Mouse (Mus musculus) mature B cell (primary cell): Measurements from ENCODE around the gene Hspb8.
"Not testable (repeated sequence)": the region's sequence is repeated elsewhere in the genome, so short reads cannot be mapped to it uniquely, and the experiment has no call there.

ENCODE experiments used
- in situ Hi-C: fragments of 300-500 bp; cut with MboI; formaldehyde crosslinking; loops from 2 replicates; pipeline ENCODE4 v1.14.3; 2019

Gene Hspb8

DNA sequence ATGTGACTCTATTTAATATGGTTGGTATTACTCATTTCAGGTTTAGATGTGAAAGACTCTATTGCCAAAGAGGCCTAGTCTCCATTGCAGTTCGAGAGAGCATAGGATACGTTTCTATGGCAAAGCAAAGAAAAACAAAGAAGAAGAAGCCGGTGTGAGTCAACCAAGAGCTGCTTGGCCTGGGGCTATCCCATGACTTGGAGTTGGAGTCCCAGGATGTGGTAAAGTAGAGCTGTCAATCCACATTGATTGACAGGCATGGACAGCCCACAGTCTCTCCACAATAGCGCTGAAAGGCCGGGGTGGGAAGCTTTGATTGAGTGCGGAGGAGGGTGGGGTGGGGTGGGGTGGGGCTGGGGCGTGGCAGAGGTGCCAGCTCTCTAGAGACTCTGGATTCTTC lies 10.2 kb upstream of the Hspb8 start:
- in situ Hi-C loops = no loop called here

DNA sequence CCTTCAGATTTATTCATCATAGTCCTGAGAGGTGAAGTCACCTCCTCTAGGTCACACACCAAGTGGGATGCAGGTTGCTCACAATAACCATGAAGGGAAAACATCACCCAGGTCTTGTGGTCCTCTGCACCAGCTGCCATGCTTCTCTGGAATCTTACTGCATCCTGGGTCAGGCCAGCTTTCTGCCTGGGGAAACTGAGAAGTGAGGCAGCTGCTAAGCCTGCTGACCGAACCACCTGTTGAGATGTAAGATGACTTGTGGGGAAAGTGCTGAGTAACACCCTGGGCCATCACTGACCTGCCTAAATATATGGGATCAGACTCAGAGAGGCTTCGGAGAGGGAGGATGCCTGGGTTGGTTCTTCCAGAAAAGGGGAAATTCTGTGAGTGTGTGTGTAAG lies 4.0 kb upstream of the Hspb8 start:
- in situ Hi-C loops = no loop called here

DNA sequence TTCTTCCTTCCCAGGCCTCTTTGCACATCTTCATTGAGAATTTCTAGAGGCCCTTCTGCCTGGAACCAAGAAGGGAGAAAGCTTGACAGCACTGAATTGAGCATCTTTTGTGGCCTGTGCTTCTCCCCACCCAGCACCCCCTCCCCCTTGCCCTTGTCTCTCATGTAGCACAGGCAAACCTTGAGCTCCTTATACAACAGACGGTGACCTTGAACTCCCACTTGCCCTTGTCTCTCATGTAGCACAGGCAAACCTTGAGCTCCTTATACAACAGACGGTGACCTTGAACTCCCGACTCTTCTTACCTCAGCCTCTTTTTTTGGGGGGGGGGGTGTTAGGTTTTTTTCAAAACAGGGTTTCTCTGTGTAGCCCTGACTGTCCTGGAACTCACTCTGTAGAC lies 3.0 kb upstream of the Hspb8 start:
- in situ Hi-C loops = not testable (repeated sequence)

DNA sequence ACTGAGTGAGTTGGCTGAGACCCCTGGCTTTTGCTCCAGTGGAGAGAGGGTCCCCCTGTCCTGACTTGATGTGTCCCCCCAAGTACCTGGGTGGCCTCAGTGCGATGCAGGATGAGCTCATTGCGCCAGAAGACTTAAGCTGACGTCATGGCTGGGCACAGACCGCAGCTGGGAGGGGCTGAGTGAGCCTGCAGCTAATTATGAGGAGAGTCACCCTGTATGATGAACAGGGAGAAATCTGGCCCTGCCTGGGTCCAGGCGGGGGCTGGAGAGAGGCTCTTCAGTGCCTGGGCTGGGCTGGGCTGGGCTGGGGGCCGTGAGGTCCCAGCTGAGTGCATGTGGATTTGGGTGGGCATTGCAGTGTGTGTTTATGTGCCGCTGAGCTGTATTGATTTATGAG lies 2.6 kb upstream of the Hspb8 start:
- in situ Hi-C loops = no loop called here

DNA sequence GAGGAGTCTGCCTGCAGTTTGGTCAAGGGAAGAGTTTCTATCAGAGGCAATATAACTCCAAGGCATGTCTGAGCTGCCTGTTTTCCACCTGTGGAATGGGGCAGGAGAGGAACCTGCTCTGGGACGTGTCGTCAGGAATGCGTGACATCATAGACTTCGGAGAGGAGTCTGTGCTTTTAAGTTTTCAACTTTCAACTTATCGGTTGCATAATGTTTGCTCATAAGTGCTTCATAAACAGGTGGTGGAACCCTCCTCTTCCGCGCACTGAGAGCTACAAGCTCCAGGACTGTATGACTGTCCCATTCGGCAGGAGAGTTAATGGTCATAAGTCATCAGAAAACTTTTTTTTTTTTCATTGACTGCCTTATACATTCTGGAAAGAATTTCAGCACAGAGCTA lies 1.1 kb upstream of the Hspb8 start:
- in situ Hi-C loops = no loop called here

DNA sequence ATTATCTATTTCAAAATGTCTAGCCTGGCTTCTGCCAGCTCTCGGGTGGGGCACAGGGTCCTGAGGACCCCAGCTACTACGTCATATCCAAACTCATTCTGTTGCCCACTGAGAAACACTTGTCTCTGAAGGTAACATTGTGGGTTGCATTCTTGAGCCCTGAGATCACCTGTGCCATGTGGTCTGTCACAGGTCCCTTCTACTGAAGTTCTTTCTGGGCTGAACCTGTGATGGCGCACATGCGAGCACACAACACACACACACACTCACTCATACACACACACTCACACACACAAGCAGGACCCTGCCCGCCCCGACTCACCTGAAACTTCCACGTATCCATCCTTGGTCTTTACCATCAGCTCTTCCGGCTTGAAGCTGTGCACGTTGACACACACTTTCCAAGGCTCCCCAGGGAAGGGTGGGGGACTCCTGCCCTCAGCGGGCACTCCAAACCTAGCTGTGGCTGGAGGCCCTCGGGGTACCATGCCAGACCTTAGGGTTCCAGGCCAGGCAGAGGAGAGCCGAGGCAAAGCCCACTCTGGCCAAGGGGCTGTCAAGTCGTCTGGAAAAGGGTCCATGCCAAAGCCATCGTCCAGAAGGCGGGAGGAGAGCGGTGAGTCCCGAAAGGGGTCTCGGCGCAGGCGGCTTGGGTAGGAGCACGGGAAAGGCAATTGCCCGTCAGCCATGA lies 728 bp downstream of the Hspb8 start:
- in situ Hi-C loops = no loop called here

DNA sequence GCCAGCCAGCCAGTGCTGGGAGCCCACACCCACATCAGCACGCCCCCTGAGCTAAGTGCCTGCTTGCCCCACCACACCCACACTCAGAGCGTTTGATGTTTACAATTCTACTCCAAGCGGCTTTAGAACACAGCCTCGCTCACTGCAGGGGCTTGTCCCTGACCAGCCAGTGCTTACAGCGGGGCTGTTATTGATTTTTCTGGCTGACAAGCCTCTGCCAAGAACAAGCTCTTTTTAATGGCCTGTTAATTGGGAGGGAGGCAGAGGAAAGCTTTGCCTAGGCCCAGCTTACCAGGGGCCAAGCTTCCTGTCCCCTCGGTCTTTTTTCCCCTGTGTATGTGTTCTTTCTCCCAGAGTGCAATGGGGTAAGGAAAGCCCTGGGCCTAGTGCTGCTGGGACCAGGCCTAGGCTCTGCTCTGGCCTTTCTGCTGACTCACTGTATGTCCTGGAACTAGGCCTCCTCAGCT lies 1.9 kb downstream of the Hspb8 start:
- in situ Hi-C loops = no loop called here

DNA sequence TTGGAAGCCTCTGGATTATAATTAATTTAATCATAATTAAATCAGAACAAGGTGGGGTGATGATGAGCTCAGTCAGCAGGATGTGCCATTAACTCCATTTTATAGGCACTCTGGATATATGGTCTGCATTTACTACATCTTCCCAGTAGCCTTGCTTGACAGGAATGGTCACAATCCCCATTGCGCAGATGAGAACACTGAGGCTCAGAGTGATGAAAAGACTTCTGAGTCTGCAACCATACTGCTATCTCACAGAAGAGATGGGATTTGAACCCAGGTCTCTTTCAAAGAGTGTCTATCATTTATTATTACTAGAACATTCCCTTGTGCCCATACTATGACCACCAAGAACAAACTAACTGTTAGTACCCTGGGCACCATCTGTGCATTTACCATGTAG lies 2.5 kb downstream of the Hspb8 start:
- in situ Hi-C loops = no loop called here

DNA sequence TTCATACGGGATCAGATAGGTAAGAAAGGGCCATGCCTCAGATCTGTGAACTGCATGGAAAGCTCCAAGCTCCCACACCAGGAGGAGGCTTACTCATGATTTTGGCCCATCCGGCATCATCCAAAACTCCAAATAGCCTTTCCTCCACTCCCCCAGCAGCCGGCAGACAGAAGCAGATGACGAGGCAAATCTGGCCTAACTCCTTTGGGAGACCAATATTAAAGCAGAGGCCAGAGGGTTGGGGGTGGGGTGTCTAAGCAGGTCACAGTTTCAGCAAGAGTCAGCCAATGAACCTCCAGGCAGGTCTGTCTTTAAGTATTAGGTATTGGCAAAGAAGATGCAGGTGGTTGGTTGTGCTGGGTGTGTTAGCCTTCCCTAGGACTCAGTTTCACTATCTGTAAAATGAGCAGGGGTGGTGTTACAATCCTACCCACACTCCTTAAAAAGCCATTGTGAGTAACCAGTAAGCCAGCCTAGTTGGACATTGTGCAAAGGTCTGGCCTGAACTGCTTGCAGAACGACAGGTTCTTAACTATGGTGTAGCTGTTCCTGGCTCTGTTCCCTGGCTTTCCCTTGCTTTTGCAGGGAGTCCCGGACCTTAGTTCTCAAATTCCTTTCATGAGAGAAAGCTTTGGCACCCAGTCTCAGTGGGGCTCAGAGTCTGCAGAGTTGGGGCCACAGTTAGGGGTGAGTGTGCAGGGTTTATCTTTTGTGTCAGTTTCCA lies 3.2 kb downstream of the Hspb8 start:
- in situ Hi-C loops = no loop called here

DNA sequence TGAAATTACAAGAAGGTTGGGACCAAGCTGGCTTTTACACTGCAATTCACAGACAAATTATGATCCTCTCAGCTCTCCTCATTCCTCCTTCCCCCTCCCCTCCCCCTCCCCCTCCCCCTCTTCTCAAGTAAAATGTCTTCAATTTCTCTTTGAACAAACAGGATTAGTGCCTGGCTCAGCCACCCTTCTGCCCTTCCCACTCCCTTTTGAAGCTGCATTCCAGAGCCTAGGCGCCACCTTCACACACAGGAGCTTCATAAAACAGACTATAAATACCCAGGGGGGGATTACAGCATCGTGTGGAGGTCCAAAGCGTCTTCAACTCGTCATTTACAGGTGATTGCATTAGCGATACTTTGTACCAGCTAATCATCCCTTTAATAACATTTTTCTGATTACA lies 6.5 kb downstream of the Hspb8 start:
- in situ Hi-C loops = no loop called here

DNA sequence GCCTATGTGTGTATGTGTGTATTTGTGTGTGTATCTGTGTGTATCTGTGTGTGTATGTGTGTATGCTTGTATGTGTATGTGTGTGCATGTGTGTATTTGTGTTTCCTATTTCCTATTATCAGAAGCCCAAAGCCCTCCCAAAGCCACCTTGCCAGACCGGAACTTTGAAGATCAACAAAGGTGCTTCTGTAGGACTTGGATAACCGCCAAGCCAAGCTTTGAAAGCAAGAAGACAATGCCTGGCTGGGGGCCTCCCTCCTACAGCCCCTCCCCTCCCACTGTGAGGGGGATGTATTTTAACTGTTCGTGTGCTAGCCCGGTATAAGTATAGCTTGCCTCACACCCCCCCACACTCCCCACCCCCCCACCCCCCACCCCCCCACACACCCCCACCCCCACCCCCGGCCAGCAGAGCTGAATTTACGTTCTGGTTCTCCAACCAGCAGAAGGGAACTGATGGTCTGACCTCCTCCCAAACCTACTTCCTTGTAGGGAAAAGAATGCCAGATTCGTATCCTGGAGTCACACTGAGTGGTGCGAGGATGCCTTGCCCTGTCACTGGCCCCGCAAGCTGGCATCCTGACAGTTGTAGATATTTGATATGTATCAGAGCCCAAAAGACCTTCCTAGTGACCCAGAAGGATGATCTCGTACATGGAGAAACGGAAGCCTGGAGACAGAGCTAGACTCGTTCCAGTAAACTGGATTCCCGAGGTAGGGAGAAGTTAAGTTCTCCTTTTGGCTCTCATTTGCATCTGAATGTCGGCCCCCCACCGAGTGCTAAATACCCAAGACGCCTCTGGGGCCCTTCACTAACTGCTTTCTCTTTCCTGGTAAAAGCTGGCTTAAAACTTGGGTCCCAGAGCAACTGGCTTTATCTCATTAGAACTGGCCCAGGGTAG lies 12.7 kb downstream of the Hspb8 start:
- in situ Hi-C loops = no loop called here

DNA sequence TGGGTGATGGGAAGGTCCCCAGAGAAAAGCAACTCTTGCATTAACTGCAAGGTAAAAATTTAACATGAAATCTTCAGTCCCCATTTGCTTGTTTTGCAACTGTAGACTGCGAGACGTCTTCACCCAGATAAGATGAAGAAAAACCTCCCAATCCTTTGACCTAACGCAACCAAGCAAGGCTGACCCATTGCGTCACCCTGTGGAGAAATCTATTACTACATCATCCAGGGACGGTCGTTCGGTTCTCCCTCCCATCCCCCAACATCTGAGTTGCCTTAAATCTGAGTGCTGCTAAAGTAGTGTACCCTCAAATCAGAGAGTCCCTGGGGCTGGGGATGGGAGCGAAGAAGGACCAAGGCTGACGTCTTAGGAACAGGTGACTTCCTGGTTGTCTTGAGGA lies 13.7 kb downstream of the Hspb8 start:
- in situ Hi-C loops = no loop called here

DNA sequence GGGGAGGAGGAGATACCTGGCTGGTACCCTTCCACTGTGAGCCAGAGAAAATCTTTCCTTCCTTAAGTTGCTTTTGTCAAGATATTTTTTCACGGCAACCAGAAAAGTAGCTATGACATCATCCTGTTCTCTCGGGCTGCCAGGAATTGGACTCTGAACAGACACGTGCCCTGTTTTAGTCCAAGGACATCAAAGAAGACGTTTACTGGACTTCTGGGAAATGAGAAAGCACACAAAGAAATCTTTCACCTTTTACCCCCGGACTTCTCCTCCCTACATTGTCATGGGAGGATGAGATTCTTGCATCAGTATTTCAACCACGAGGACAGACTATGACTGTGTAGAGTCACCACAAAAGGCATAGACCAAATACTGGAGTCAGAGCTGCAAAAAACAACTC lies 14.7 kb downstream of the Hspb8 start:
- in situ Hi-C loops = no loop called here

DNA sequence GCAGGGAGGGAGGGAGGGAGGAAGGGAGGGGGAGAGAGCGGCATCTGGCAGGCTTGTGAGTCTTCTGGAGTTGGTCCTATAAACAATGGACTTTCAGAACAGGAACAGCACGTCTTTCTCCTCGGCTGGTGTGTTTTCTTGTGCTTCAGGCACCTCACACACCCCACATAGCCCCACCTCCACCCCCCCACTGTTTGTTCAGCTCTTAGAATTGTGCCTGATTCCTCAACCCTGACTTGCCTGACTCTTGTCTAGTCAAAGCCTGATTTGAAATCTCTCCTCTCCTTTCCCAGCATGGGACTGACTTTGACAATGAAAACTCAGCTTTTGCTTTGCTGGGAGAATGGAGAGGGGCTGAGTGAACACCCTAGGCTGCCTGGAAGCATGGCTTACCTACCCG lies 15.3 kb downstream of the Hspb8 start:
- in situ Hi-C loops = no loop called here

DNA sequence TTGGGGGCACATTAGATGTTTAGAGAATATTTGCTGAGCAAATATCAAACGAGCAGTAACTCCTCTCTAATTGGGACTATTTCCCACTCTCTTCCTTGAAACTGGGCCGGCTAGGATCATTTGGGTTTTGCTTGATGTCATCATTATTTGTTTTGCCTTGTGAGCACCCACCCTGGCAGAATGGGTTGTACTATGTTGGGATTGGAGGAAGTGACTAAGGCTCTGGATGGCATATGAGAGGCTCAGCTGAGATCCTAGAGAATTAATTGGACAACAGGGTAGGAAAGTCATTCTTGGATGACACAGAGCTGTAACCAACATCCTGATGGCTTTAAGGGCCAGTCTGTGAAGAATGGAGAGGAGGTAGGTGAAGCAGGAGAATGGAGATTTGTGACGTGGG lies 16.2 kb downstream of the Hspb8 start:
- in situ Hi-C loops = no loop called here

DNA sequence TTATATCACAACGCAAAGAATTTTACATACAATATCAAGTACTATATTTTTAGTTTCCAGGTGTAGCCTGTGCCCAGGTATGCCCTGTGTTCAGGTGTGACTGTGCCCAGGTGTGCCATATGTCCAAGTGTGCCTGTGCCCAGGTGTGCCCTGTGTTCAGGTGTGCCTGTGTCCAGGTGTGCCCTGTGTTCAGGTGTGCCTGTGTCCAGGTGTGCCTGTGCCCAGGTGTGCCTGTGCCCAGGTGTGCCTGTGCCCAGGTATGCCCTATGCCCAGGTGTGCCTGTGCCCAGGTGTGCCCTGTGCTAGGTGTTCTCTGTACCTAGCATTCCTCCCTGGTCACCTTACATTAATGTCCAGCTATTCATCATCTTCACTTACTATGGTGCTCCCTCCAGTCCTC lies 16.7 kb downstream of the Hspb8 start:
- in situ Hi-C loops = no loop called here

DNA sequence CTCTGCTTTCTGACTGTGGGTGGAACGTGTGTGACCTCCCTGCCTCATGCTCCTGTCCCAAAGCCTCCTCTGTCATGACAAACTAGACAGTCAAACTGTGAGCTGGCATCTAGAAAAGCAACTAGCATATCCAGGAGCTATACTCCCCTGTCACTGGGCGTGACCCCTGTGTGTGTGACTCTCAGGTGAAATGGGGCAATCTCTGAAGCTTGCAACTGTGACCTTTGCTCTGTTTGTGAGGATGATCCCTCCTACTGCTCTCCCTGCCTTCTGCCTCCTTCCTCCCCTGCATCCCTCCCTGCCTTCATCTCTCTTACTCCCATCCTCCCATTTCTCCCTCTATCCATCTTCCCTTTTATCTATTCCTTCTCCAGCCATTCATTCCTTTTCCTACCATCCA lies 18.6 kb downstream of the Hspb8 start:
- in situ Hi-C loops = no loop called here

DNA sequence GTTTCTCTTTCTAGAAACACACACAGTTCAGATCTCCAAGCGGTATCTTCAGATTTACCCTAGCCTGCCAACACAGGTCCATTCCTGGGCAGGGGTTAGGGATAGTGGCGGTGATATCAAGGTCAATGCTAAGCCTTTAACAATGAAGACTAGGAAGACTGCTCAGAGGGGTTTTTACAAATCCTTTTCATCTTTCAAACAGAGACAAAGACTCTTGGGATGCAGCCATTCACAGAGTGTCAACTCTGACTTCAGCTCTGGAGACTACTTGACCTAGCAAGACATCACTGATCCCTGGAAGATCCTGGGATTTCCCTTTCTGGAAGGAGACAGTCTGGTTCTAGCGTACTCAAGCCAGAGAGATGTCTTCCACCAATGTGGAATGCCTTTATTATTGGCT lies 21.9 kb downstream of the Hspb8 start:
- in situ Hi-C loops = no loop called here

DNA sequence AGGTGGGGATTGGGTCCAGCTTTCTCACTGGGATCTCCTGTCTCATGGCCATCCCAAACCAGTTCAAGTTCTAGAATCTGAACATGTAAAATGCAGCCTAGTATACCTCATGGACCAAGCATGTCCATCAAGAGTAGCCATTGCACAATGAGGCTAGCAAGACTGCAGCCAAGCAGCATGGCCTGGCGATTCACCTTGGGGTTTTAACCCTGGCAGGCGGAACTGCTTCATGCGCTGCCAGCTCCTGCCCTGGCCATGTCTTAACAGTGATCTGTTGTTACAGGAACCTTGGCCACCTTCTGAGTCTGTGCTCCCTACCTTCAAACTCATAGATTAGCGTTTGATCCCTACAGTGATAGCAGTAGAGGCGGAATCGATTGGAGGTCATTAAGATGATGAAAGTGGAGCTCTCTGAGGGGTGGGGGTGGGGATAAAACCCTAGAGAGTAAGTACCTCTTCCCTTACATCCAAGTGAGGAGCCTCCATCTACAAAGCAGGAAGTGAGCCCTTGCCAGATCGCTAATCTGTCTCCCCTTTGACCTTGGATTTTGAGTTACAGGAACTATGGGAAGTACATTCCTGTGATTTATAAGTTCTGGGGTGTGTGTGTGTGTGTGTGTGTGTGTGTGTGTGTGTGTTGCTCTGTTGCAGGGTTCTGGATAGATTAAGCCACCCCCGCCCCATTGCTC lies 22.5 kb downstream of the Hspb8 start:
- in situ Hi-C loops = no loop called here

DNA sequence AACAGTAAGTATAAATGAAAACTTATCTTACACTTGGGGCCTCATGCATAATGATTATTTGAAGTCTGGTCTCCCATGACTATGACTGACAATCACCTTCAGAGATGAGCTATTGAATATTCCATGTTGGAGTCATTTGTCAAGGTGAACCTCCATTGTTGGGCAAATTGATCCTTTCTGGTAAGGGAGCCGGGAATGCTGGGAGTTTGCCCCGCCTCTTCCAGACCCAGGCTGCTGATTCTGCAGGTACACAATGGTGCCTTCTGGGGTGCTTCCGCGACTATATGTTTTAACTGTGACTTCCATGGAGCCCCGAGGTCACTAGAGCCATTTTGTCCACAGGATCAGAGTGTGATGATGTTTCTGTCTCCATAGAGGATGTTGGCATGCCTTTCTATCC lies 26.6 kb downstream of the Hspb8 start:
- in situ Hi-C loops = no loop called here

DNA sequence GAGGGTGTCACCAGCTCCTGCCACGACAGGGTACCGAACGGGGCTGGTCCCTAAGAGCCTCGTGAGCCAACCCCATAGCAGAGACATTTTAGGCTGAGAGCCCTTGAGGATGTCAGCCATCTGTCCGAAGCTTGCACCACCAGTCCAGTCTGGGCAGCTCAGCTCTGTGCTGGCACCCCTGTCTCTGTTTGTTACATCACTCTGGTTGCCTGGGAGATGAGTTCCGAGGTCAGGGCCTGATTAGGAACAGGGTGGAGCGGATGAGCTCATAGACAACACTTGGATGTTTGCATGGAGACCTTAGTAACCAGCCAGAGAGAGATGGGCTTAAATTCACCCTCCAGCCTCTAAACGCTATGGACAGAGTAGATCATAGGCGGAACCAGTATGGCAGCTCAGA lies 30.1 kb downstream of the Hspb8 start:
- in situ Hi-C loops = no loop called here

DNA sequence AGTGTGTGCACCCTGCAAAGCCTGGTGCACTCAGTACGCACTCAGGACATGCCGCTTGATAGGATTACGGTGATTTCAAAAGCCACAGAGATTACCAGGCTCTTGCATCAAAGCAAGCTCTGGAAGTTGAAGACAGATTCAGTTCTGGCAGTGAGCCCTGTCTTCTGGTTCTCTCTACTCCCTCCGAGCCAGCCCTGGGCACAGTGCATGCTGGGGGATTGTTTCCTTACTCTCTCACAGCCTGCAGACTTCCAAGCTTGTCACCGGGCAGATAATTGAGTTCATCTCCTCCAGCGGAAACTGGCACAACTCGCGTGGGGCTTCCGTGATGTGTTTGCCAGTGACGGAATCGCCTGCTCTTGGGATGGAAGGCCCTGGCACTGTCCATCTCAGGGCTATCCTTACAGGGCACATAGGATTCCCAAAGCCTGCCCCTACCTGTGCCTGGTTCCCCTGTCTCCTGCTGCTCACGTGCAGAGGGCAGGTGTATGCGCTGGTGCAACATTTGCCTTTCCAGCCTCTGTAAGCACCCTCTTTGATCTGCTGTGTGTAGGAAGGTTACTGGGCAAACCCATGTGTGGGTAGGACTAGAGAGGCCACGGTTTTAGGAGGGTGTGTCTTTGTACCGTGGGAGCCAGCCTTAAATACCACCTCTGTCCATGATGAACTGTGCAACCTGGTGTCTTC lies 32.7 kb downstream of the Hspb8 start:
- in situ Hi-C loops = no loop called here
